Mouse (Mus musculus) forelimb bud, embryonic 11.5 days (tissue): ENCODE measurements around the gene Bahcc1.

Source experiments
- DNase-seq: peaks from one replicate; pipeline ENCODE4 v3.0.0-alpha.2; 2012; ENCODE audit warnings: low read depth, low spot score

Bahcc1 gene

DNA sequence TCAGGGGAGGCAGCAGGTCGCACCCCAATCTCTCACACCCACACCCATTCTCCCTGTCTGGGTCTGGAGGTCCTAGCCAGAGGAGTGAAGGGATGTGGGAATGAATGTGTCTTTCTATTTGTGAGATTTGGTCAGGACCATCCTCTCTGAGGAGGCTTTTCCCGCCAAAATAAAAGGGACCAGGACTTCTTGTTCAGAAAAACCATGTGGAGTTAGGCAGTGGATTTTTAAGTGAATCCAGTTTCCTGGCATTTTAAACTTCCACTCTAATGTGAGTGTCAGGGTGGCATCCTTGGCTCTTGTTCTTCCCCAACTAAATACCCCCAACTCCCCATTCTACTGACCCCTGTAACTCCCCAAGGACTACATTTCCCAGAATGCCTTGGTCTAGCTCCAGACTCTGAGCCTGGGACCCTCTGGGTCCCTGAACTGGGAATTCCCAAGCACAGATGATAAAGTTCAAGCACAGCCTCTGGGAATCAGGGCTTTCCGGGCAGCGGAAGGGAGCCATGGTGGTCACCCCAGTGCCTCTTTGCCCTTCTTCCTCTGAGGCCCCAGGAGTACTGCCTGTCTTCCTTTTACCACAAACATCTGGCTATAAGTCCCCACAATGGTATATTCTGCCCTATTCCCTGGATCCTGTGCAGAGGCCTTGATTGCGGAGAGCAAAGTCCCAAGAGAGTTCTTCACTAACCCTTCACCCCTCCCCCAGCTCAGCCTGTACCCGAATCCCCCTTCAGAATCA, 9.4 kb downstream of the Bahcc1 start:
- DNase-seq = no peak

- peak; percentile 56 for DNase-seq
These were observed 10.2 kb downstream of the Bahcc1 start for GRCm38 (mm10) chr11:120242726-120243530.

- DNase-seq = no peak
These were observed 10.7 kb downstream of the Bahcc1 start for GRCm38 (mm10) chr11:120243531-120243820.

- no peak for DNase-seq
These were observed 15.5 kb downstream of the Bahcc1 start for GRCm38 (mm10) chr11:120248160-120248793.

GRCm38 (mm10) chr11:120248899-120249298, 16.2 kb downstream of the Bahcc1 start:
- no peak for DNase-seq

DNA sequence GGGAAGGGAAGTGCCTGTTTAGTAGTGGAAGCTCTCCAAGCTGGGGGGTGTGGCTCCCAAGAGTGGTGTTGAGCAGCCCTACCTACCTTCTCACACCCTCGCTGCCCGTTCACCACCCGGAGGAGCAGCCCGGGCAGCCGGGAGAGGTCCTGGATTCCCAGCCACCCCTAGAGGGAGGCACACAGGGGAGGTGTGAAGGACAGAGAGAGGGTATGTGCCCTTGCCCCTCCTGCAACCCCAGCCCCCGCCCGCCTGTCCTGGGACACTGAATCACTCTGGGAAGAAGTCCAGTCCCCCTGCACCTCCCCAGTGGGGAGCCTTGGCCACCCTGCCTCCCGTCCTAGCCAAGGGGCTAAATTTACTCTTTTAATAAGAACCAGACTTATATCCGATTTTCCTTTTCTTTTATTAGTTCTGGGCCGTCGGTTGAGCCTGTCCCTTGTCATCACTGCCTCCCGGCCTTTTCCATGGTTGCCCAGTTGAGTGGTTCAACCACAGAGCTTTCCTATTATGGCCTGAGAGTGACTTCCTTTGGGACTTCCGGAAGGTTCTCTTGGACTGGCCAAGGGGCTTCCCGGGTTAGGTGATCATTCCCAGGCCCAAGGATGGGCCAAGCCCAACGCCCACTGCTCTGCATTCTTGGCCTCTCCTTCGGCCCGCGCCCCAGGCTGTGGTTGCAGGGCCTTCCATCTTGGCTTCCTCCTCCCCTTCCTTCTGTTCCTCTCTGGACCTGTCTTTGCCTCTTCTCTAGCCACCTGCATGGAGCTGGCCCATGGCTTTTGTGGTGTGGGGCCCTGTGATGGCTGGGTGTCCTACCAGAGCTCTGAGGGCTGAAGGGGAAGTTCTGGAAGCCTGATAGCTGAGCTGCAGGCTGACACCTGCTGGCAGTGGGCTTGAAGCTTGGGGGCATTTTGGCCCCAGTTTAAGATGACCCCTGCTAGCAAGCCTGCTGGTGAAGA, 18.5 kb downstream of the Bahcc1 start:
- DNase-seq = no peak

DNA sequence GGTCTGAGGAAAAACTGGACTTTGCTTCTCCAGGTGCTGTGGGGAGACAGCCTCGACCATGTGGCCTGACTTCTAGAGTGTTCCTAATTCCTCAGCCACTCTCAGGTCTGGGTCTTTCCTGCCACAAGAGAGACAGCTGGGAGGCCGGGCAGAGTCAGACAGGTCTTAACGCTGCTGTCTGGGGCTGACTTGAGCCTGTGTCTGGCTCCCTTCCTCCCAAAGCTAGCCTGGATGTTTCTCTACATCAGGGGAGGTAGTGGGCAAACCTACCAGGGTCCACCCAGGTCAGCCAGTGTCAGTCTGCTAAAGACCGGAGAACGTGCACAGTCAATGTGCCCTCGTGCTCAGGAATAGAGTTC, 19.2 kb downstream of the Bahcc1 start:
- DNase-seq = no peak

- no peak for DNase-seq
These were observed 19.7 kb downstream of the Bahcc1 start for GRCm38 (mm10) chr11:120252398-120252797.

- DNase-seq = no peak
These were observed 20.3 kb downstream of the Bahcc1 start for GRCm38 (mm10) chr11:120252843-120253645.

DNA sequence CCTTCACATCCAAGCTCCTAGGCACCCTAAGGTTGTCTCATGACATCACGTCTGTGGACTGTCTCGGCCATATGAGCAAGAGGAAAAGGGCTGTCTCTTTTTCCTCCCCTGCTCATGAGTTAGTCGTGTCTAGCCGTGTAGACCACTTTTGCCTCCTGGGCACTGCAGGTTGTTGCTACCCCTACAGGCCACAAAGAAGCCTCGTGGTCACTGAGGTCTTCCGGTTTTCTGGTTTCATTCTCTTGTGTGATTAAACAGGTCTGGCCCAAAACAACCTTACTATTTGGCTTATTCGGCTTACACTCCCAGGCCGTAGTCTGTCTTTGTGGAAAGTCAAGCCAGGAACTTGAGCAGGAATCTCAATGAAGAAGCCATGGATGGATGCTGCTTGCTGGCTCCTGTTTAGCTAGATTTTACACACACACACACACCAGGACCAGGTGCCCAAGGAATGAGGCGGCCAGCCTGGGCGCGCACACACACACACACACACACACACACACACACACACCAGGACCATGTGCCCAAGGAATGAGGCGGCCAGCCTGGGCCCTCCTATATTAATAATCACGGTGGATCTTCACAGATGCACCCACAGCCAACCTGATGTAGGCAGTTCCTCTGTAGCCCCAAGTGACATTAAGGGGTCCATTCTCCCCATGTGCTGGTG, 21.0 kb downstream of the Bahcc1 start:
- DNase-seq = no peak

- DNase-seq = no peak
These were observed 21.7 kb downstream of the Bahcc1 start for GRCm38 (mm10) chr11:120254420-120254819.

DNA sequence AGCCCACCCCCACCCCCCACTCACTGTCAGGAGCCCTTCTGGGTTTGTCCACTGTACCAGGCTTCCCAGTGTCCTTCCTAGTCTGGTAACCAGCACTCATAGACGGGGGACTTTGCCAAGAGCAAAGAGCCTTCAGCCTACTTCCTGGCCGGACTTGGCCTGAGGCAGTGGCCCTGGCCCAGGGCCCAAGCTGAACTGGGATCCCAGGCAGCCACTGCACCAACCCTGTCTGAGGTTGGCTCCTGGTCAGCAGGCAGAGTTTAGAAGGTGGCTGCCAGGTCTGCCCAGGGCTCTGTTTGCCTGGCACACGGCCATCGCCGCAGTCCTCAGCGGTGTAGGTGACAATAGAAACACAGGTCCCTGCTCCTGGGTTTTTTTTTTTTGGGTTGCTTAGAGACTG, 22.3 kb downstream of the Bahcc1 start:
- no peak for DNase-seq

GRCm38 (mm10) chr11:120255499-120255898, 22.8 kb downstream of the Bahcc1 start:
- no peak for DNase-seq

DNA sequence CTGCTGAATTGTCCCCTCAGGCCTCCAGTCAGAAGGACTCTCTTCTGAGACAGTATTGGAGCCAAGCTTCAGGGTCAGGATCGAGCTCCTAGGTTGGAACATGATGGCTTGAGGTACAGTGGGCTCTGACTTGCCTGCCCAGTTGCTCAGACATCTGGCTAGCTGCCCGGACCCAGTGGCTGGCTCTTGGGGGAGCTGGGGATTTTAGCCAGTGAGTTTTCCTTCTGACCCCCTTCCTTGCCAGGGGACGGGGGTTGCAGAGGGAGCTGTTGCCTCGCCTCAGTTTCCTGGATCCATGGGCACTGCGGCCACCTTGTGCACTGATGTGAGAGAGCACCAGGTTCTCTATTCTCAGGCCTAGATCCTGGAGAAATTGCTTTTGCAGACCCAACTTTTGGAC, 23.4 kb downstream of the Bahcc1 start:
- DNase-seq = no peak

DNA sequence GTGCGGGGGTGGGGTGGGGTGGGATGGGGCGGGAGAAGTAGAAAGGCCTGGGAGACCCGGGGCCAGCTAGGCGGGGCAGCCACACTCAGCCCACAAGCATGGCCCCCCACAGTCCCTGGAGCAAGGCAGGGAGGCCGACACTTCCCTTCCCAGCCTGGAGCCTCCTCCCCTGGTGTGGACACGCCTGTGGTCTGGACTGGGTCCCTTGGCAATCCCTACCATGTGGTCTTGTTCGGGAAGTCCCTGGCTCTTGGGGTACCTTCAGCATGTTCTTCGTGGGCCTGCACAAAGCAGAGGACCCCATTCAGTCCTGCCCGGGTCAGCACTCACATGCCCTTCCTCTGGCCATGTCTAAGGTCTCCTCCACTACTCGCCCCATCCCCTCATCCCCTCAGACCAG, 23.8 kb downstream of the Bahcc1 start:
- no peak for DNase-seq

DNA sequence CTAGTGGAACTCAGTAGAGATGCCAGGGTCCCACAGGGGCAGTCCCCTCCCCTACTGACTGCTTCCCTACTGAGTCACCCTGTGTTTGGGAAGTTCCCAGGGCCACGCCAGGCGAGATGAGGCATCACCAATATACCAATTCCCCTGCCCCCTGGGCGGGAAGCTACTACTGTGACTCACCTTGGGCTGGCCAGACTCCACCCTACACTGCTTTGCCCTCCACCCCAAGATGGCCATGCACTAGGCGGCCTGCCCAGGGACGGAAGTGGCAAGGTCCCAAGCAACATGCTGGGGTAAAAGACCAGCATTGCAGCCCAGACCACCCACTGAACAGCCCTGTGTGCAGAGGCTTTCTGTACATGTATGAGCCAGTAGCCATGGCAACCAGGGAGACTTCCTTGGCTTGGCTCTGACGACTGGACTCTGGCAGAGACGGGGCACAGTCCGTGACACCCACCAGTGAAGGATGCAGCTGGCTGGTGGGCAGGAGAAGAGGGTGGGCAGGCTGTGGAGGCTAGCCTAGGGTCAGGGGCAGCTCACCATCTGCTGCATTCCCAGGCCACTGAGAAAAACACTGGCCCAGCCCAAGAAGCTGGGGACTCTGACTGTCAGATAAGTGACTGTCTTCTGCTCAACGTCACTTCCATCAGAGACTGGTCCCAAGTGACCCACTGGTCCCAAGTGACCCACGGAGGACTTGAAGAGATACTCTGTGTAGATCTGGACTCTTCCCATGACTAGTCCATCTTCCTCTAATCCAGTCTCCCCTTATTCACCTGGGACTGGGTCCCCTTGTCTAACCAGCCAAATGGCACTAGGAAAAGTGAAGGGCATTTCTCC, 24.5 kb downstream of the Bahcc1 start:
- no peak for DNase-seq

- no peak for DNase-seq
These were observed 25.2 kb downstream of the Bahcc1 start for GRCm38 (mm10) chr11:120257911-120258310.

DNA sequence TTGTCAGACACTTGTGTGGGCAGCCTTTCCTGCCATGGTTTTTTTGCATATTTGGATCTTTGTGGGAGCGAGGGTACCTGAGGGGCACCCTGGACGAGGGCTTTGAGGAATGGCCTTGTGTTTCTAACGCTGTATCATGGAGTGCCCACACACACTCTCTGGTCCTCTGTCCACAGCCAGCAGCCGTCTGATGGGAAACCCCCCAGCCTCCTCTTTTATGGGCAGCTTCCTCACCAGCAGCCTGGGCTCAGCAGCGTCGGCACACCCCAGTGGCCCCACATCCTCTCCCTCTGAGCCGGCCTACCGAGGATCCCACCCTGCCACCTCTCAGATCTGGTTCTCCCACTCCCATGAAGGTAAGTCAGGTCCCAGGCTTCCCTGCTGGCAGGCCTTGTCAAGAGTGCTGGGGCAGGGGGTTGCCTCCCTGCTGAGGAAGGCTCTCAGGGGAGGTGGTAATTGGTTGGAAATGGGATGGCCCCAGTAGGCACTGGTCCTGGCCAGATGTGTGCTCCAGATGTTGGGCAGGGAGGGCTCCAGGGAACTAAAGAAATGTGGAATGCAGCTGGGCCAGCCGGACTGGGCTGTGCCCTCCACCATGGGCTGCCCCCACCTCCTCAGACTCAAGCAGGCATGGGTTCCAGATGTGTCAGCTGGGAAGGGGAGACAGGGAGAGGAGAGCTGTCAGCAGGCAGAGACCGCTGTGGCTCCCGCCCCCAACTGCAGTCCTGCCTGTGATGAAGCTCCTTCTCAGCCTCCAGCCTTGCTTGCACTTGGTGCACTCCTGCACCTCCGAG, 26.3 kb downstream of the Bahcc1 start:
- DNase-seq = peak; percentile 85
